Mouse (Mus musculus) CD4-positive, CD25-positive, alpha-beta regulatory T cell, adult 4 months (primary cell): ENCODE measurements around the gene Ap1m2. TPM values are rescaled to one million over a fixed set of nuclear protein-coding genes. Genes with fewer than 3 reads are reported as not detected.

Experiments used
- ATAC-seq: one replicate; pipeline ENCODE4 v1.8.0; 2017
- polyA plus RNA-seq, 2 experiments: library from polyadenylated mRNA; unstranded; fragments of 100-300 nt; shearing (Covaris generic); gene quantifications; one replicate each; pipeline ENCODE4 v1.2.1; 2017

Ap1m2 gene
- 1 to 10 TPM; 2.4 to 2.9 TPM for polyA plus RNA-seq

GRCm38 (mm10) chr9:21312134-21312533 is at the start of gene Ap1m2:
Gene Ap1m2 (minus strand): TSS chr9:21312337.
- no peak for ATAC-seq

- peak; percentile 79 for ATAC-seq
Measured at GRCm38 (mm10) chr9:21356981-21357718, 45.0 kb upstream of the Ap1m2 start.

GRCm38 (mm10) chr9:21354796-21355195 is 42.7 kb upstream of the Ap1m2 start:
- no peak for ATAC-seq

- ATAC-seq = no peak
Measured at GRCm38 (mm10) chr9:21353373-21353686, 41.2 kb upstream of the Ap1m2 start.

- ATAC-seq = no peak
Measured at GRCm38 (mm10) chr9:21352463-21353372, 40.6 kb upstream of the Ap1m2 start.

GRCm38 (mm10) chr9:21351702-21352377 is 39.7 kb upstream of the Ap1m2 start:
- no peak for ATAC-seq

- ATAC-seq = no peak
Measured at GRCm38 (mm10) chr9:21351178-21351577, 39.0 kb upstream of the Ap1m2 start.

GRCm38 (mm10) chr9:21348152-21348551 is 36.0 kb upstream of the Ap1m2 start:
- no peak for ATAC-seq

- ATAC-seq = no peak
Measured at GRCm38 (mm10) chr9:21346627-21347365, 34.7 kb upstream of the Ap1m2 start.

- ATAC-seq = no peak
Measured at GRCm38 (mm10) chr9:21340411-21340810, 28.3 kb upstream of the Ap1m2 start.

GRCm38 (mm10) chr9:21337652-21338051 is 25.5 kb upstream of the Ap1m2 start:
- no peak for ATAC-seq

GRCm38 (mm10) chr9:21336491-21336890 is 24.4 kb upstream of the Ap1m2 start:
- no peak for ATAC-seq

GRCm38 (mm10) chr9:21335391-21335790 is 23.3 kb upstream of the Ap1m2 start:
- no peak for ATAC-seq

GRCm38 (mm10) chr9:21334747-21335146 is 22.6 kb upstream of the Ap1m2 start:
- ATAC-seq = no peak

- ATAC-seq = no peak
Measured at GRCm38 (mm10) chr9:21333523-21333922, 21.4 kb upstream of the Ap1m2 start.

- ATAC-seq = peak; percentile 36
Measured at GRCm38 (mm10) chr9:21332161-21333061, 20.3 kb upstream of the Ap1m2 start.

- no peak for ATAC-seq
Measured at GRCm38 (mm10) chr9:21331365-21332140, 19.4 kb upstream of the Ap1m2 start.

GRCm38 (mm10) chr9:21329699-21330289 is 17.7 kb upstream of the Ap1m2 start:
- peak; percentile 13 for ATAC-seq

- no peak for ATAC-seq
Measured at GRCm38 (mm10) chr9:21329041-21329440, 16.9 kb upstream of the Ap1m2 start.

- peak; percentile 76 for ATAC-seq
Measured at GRCm38 (mm10) chr9:21328041-21328440, 15.9 kb upstream of the Ap1m2 start.
